Mouse (Mus musculus): ENCODE data around the gene Khdrbs1. TPM values are rescaled to one million over a fixed set of nuclear protein-coding genes. Genes with fewer than 3 reads are reported as not detected.
"Not testable (repeated sequence)": the region's sequence is repeated elsewhere in the genome, so short reads cannot be mapped to it uniquely, and the experiment has no call there.

The Khdrbs1 gene
- polyA plus RNA-seq, 1 experiment from 2014 or later: 118 TPM

DNA sequence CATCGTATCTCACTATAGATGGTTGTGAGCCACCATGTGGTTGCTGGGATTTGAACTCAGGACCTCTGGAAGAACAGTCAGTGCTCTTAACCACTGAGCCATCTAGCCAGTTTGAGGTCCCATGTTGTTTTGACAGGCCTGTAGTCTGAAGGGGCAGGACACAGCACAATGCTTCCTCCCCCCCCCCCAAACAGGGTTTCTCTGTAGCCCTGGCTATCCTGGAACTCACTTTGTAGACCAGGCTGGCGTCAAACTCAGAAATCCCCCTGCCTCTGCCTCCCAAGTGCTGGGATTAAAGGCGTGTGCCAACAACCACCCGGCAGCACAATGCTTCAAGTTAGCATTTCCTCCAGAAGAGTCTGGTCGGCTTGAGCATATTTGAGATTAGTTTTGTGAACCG, 41.4 kb downstream of the Khdrbs1 start:
- not testable (repeated sequence) for H3K9ac ChIP-seq; ATAC-seq (replicated peaks; ENCODE audit: low FRiP score); H3K27ac ChIP-seq; H3K27me3 ChIP-seq; H3K4me3 ChIP-seq (replicated peaks); H3K9me3 ChIP-seq (replicated peaks); H3K4me2 ChIP-seq
- Histone ChIP-seq H3K4me1 (peaks cover 49% of the 10 kb centered on the region), H3K36me3 (peaks cover 36% of the 10 kb centered on the region)
- WGBS: 85% methylated on average over 6 of the region's 6 CpGs

DNA sequence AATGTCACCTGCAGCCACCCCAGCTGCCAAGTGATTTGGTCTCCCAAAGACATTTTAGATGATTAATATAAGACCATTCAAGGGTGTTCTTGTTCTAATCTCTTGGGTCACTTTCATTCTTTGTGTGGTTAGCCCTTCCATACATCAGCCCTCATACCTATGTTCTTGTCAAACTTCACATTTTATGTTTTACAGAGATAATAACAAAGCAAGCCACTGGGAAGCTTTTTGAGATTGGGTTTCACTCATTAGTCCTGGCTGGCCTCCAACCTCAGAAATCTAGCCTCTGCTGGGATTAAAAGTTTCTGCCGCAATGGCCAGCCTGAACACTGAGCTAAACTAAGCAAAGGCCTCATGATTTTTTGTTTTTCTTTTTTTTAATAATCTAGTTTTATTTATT, 41.9 kb downstream of the Khdrbs1 start:
- Histone ChIP-seq H3K4me1 (peaks cover 53% of the 10 kb centered on the region), H3K4me2 (no peak overlapping the region), H3K27ac (no peak overlapping the region), H3K9me3 (replicated peaks) (no peaks in the 10 kb centered on the region), H3K4me3 (replicated peaks) (no peak overlapping the region), H3K9ac (no peak overlapping the region), H3K27me3 (no peaks in the 10 kb centered on the region), H3K36me3 (peaks cover 31% of the 10 kb centered on the region)
- no peak for ATAC-seq (replicated peaks; ENCODE audit: low FRiP score)
- WGBS: 78% methylated on average over 1 of the region's 1 CpGs

DNA sequence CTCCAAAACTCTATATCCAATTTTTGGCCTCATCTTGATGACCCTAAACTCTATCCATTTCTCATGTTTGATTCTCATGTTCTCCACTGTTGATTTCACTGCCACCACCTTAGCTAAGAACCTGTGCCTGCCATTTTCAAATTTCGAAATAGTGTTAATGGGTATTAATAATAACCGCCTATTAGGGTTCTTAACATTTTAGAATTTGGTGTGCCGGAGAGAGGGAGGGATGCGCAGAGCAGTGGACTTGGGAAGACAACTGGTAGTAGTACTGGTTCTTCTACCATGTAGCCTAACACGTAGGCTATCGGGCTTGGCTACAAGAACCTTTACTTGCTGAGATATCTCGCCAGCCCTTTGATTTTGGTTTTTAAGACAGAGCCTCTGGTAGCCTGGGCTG, 44.9 kb downstream of the Khdrbs1 start:
- H3K9ac ChIP-seq: peak overlapping the region; percentile 71; the same call in 1 of the 2 replicates
- peak overlapping the region; percentile 66 for H3K4me3 ChIP-seq (replicated peaks)
- H3K27ac ChIP-seq: peak overlapping the region; percentile 91
- H3K27me3 ChIP-seq: no peaks in the 10 kb centered on the region
- 89% methylated on average over 7 of the region's 7 CpGs for WGBS
- H3K9me3 ChIP-seq (replicated peaks): no peaks in the 10 kb centered on the region
- H3K4me1 ChIP-seq: peaks cover 38% of the 10 kb centered on the region
- peaks cover 26% of the 10 kb centered on the region for H3K36me3 ChIP-seq
- peak overlapping the region; percentile 78 for H3K4me2 ChIP-seq
- ATAC-seq (replicated peaks; ENCODE audit: low FRiP score): no peak

DNA sequence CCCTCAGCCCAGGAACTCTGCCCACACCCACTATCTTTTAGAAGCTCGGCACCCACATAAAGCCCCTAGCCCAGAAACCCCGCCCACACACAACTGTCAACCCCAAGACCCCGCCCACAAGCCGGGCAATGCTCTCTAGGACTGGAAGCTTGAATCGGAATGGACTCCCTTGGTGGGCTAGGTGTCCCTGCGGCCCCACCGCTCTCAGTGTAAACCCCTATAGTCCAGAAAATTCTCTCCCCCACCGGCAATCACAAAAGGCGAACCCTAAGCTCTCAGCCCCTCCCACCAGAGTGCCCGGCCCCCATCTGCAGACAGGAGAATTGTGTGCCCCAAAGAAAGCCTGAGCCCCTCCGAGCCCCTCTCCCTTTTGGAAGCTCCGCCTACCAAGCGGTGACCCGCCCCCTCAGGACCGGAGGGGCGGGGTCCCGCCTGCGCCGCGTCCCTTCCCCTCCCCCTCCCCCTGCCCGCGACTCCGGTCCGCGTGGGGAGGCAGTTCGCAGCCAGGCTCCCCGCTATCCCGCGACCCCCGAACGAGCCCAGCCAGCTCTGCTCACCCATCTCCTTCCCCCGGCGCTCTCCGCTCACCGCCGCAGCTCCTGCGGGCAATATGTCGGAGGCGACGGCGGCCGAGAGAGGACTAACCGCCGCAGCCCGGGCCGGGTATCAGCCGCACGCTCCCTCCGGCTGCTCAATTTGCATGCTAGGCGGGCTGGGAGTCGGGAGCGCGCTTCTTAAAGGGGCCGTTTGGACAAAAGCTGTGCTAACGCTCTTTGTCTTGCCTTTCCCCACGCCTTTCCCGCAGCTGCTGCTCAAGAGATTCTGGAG, 45.7 kb downstream of the Khdrbs1 start, which contains the start of gene Tmem39b:
Tmem39b (minus strand) TSS at position 681 of the 828 bp plus-strand sequence.
- WGBS: under 1% methylated on average over 53 of the region's 57 CpGs
- Histone ChIP-seq H3K4me2 (peak within 1 kb of the TSS; percentile 78), H3K9me3 (replicated peaks) (no peaks in the 10 kb centered on the region), H3K9ac (peak within 1 kb of the TSS; percentile 71), H3K27me3 (no peaks in the 10 kb centered on the region), H3K4me3 (replicated peaks) (peak within 1 kb of the TSS; percentile 66), H3K4me1 (peaks cover 31% of the 10 kb centered on the region), H3K27ac (peak within 1 kb of the TSS; percentile 91), H3K36me3 (peaks cover 29% of the 10 kb centered on the region)
- peak; percentile 89 for ATAC-seq (replicated peaks; ENCODE audit: low FRiP score)

DNA sequence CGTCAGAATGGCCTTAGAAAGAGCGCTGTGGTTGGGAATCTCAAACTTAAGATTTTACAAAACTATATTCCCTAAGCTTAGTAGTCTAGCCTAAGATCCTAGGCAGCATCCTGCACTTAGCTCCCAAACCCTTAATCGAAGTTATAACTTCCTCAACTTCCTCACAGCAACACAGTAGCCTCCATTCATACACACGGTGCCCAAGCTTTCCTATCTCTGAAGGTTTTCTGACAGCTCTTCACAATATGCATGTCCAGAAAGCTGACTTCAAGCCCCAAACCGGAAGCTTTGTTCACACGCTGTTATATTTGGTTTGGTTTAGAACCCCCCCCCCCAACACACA, 46.3 kb downstream of the Khdrbs1 start:
- H3K27me3 ChIP-seq: no peaks in the 10 kb centered on the region
- H3K4me2 ChIP-seq: peak overlapping the region; percentile 78
- peaks cover 31% of the 10 kb centered on the region for H3K4me1 ChIP-seq
- peak overlapping the region; percentile 91 for H3K27ac ChIP-seq
- no peak for ATAC-seq (replicated peaks; ENCODE audit: low FRiP score)
- H3K36me3 ChIP-seq: peaks cover 35% of the 10 kb centered on the region
- WGBS: 15% methylated on average over 6 of the region's 6 CpGs
- peak overlapping the region; percentile 71 for H3K9ac ChIP-seq
- H3K4me3 ChIP-seq (replicated peaks): peak overlapping the region; percentile 66
- no peaks in the 10 kb centered on the region for H3K9me3 ChIP-seq (replicated peaks)

DNA sequence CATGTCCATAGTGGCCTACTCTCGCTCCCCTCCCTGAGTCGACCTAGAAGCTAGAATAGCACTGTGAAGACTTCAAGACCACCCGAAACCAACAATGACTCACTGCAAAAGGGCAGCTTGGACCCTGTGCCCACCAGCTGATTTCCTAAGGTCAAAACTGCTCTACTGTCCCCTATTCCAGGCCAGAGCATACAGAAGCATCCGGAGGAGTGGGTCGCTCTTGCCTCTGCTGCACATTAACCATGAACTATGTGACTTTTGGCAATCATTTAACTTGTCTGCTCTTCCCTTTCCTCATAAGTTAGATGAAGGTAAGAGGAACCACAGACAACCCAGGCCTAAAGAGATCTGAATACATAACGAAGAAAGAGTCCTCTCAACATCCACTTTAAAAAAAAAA, 57.6 kb downstream of the Khdrbs1 start:
- Histone ChIP-seq H3K4me2 (peak overlapping the region; percentile 19), H3K9me3 (replicated peaks) (no peaks in the 10 kb centered on the region), H3K27me3 (no peaks in the 10 kb centered on the region), H3K27ac (peak overlapping the region; percentile 79), H3K36me3 (peaks cover 92% of the 10 kb centered on the region), H3K9ac (no peak overlapping the region), H3K4me3 (replicated peaks) (no peak overlapping the region), H3K4me1 (peaks cover 6% of the 10 kb centered on the region)
- ATAC-seq (replicated peaks; ENCODE audit: low FRiP score): peak; percentile 52; the same call in 1 of the 2 replicates
- WGBS: 82% methylated on average over 6 of the region's 6 CpGs

DNA sequence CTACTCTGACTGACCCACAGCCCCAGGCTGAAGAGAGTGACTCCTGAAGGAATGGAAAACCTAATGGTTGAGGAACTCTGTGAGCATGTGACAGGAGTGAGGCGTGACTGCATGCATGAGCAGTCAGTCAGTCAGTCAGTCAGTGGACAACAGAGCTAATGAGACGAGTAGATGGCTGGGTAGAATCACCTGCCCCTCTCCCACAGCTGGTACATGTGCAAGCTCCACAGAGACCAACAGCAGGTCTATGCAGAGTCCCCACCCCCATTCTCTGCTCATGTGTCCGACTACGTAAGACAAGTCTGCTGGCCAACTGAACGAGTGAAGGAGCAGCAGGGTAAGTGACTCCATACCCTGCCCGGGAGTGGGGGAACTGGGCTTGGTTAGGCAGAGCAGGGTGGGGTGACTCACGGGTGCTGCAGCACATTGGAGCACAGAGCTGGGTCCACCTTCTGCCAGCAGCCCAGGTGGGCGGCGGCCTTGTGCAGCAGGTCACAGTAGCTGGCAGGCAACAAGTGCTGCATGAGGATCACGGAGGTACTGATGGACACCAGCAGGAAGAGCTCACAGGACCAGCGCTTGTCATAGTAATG, 58.1 kb downstream of the Khdrbs1 start:
- Histone ChIP-seq H3K4me3 (replicated peaks) (no peak overlapping the region), H3K27me3 (no peaks in the 10 kb centered on the region), H3K4me2 (peak overlapping the region; percentile 19), H3K27ac (peak overlapping the region; percentile 79), H3K9ac (no peak overlapping the region), H3K9me3 (replicated peaks) (no peaks in the 10 kb centered on the region), H3K4me1 (peaks cover 6% of the 10 kb centered on the region), H3K36me3 (peaks cover 90% of the 10 kb centered on the region)
- ATAC-seq (replicated peaks; ENCODE audit: low FRiP score): peak; percentile 89
- 71% methylated on average over 11 of the region's 11 CpGs for WGBS

DNA sequence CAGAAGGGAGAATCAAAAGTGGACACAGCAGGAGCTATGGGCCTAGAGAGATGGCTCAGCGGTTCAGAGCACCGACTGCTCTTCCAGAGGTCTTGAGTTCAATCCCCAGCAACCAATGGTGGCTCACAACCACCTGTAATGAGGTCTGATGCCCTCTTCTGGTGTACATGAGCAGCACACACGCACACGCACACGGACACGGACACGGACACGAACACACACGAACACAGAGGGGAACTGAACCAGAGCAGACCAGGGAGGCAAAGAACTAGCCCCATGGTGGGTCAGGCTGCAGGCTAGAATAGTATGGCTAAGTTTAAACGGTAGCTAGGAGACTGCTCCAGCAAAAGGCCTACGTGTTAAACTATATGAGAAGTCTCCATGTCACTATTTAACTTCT, 60.3 kb downstream of the Khdrbs1 start:
- Histone ChIP-seq H3K4me1 (peaks cover 6% of the 10 kb centered on the region), H3K9me3 (replicated peaks) (no peaks in the 10 kb centered on the region), H3K4me2 (no peak overlapping the region), H3K27me3 (no peaks in the 10 kb centered on the region), H3K4me3 (replicated peaks) (no peak overlapping the region), H3K36me3 (peaks cover 93% of the 10 kb centered on the region), H3K9ac (no peak overlapping the region), H3K27ac (peak overlapping the region; percentile 16; the same call in 1 of the 2 replicates)
- WGBS: 90% methylated on average over 11 of the region's 11 CpGs
- ATAC-seq (replicated peaks; ENCODE audit: low FRiP score): no peak

DNA sequence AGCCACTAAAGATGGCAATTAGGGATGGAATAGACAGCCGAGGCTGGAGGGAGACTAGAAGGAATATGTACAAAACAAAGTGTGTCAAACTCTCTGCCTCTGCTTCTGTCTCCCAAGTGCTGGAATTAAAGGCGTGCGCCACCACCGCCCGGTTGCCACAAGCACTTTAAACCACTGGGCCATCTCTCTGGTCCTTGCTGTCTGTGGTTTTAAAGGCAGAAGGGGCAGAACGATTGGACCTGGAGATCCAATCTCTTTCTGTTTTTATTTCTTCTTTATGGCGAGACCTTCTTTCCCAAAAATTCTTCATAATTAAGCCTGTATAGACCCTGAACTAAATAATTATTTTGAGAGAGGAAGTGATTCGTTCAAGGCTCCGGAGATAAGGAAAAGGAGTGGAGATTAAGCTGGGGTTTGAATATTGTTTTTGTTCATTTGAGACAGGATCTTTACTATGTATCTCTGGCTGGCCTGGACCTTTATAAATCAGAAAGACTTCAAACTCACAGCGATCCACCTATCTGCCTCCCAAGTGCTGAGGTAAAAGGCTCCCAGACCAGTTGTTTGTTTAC, 69.1 kb downstream of the Khdrbs1 start:
- Histone ChIP-seq H3K9ac (0 out of 2 replicates have a peak overlapping the region, but pooled peaks have one; percentile 96), H3K36me3 (peaks cover 41% of the 10 kb centered on the region), H3K9me3 (replicated peaks) (no peaks in the 10 kb centered on the region), H3K4me1 (peaks cover 17% of the 10 kb centered on the region), H3K4me2 (peak overlapping the region; percentile 80), H3K27ac (peak overlapping the region; percentile 97), H3K4me3 (replicated peaks) (peak overlapping the region; percentile 85), H3K27me3 (no peaks in the 10 kb centered on the region)
- 3% methylated on average over 10 of the region's 10 CpGs for WGBS
- no peak; the same call in 1 of the 2 replicates for ATAC-seq (replicated peaks; ENCODE audit: low FRiP score)

DNA sequence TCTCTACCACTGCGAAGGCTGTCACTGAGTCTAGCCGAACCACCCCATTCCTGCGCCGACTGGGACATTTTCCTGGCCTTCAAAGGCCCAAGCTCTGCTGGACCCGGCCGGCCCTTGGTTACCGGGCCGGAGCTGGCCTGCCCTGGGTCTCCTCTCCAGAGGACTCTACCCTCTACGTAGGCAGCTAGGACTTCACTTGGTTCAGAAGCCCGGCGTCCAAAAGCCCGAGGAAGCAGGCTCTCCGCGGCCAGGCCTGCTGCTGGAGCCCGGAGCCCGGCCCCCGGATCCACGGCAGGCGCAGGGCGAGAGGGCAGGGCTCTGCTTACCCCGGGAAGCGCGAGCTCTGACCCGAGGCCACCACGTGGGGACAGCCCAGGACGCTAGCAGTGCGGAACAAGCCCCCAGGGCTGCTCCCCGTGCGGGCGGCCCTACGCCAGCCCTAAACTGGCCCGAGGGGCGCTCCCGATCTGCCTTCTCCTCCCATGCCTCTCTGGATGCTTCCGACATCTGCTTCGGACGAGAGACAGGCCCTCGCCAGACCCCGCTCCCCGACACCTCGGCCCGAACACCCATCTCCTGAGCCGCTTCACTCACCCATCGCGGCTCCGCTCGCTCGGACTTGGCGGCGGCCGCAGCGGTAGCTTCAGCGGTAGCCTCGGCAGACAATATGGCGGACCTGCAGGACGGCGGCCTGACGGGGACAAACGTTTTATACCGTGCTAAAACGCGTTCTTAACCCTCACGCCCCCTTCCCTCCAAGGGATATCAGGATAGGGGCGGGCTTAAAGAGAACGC, 69.8 kb downstream of the Khdrbs1 start, which contains the start of gene Kpna6:
Kpna6 (minus strand) TSS at position 685 of the 795 bp plus-strand sequence.
- Histone ChIP-seq H3K27ac (peak within 1 kb of the TSS; percentile 97), H3K4me3 (replicated peaks) (peak within 1 kb of the TSS; percentile 85), H3K4me2 (peak within 1 kb of the TSS; percentile 80), H3K9me3 (replicated peaks) (no peaks in the 10 kb centered on the region), H3K36me3 (peaks cover 35% of the 10 kb centered on the region), H3K4me1 (peaks cover 17% of the 10 kb centered on the region), H3K9ac (peak within 1 kb of the TSS; percentile 96), H3K27me3 (no peaks in the 10 kb centered on the region)
- ATAC-seq (replicated peaks; ENCODE audit: low FRiP score): peak; percentile 89
- WGBS: under 1% methylated on average over 65 of the region's 65 CpGs

DNA sequence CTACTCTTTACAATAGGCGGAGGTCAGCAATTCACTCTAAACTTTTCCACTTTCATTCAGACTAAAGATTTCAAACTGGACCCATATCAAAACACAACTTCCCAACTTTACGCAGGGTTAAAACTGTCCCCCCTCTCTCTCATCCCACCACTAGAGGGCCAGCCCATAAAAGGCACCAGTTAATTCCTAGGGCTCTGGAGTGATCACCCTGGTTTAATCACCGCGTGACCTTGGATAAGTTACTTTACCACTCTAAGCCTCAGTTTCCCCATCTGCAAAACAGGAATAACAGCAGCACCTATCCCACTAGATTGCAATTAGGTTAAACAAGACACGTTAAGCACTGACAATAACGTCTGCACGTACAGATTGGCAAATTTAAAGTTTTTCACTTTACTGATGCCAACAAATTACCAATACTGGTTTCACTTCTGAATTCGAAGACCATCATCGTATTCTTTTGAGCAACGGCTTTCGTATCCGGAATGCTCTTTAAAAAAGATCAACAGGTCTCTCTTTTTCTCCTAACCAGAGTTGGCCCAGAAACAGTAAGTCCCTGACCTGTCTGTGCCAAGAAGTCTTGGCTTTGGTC, 70.5 kb downstream of the Khdrbs1 start:
- Histone ChIP-seq H3K4me1 (peaks cover 17% of the 10 kb centered on the region), H3K4me3 (replicated peaks) (peak overlapping the region; percentile 85), H3K36me3 (peaks cover 32% of the 10 kb centered on the region), H3K9me3 (replicated peaks) (no peaks in the 10 kb centered on the region), H3K4me2 (peak overlapping the region; percentile 80), H3K27ac (peak overlapping the region; percentile 97), H3K27me3 (no peaks in the 10 kb centered on the region), H3K9ac (peak overlapping the region; percentile 96)
- ATAC-seq (replicated peaks; ENCODE audit: low FRiP score): 0 out of 2 replicates have a peak, but pooled peaks have one; percentile 52
- WGBS: 7% methylated on average over 12 of the region's 12 CpGs
